In genomic region chr2:104207948-104208347, GRCm38 (mm10) we compare ENCODE assay signal across 8 mouse cellular contexts.
DNase-seq lines count a peak whose midpoint lies in the region; ATAC-seq and TF ChIP-seq lines count a peak whose summit lies in the region.

No protein-coding gene starts in this region.

- ATAC-seq in stomach, embryonic 14.5 days (ENCODE audit: insufficient number of reproducible peaks, insufficient read depth, low FRiP score, low read depth) = peak; percentile 37; the same call in 1 of the 2 replicates
- ATAC-seq in stomach, postnatal 0 days (ENCODE audit: low FRiP score, low TSS enrichment) = no peak
- ATAC-seq in embryonic facial prominence, embryonic 14.5 days (ENCODE audit: low read depth) = peak; percentile 70; the same call in 1 of the 2 replicates

- H3K9ac ChIP-seq in stomach, embryonic 14.5 days (replicated peaks; ENCODE audit: low read depth, low read length) = no peak overlapping the region
- no peak overlapping the region for H3K9ac ChIP-seq in stomach, postnatal 0 days (ENCODE audit: low read length)
- H3K9ac ChIP-seq in embryonic facial prominence, embryonic 14.5 days (ENCODE audit: low read depth, low read length) = no peak overlapping the region

- no peaks in the 10 kb centered on the region for H3K36me3 ChIP-seq in stomach, embryonic 14.5 days (ENCODE audit: control insufficient read depth, insufficient read depth, low read length)
- no peaks in the 10 kb centered on the region for H3K36me3 ChIP-seq in stomach, postnatal 0 days (ENCODE audit: control insufficient read depth, insufficient read depth, low read length)
- no peaks in the 10 kb centered on the region for H3K36me3 ChIP-seq in embryonic facial prominence, embryonic 14.5 days (ENCODE audit: control insufficient read depth, insufficient read depth, low read length)

- H3K9me3 ChIP-seq in stomach, embryonic 14.5 days (ENCODE audit: control insufficient read depth, low read depth, low read length) = no peaks in the 10 kb centered on the region
- H3K9me3 ChIP-seq in stomach, postnatal 0 days (ENCODE audit: control insufficient read depth, low read length) = no peaks in the 10 kb centered on the region
- H3K9me3 ChIP-seq in embryonic facial prominence, embryonic 14.5 days (ENCODE audit: control insufficient read depth, low read length) = no peaks in the 10 kb centered on the region

- no peak overlapping the region for H3K4me3 ChIP-seq in stomach, embryonic 14.5 days (ENCODE audit: low read depth, low read length)
- H3K4me3 ChIP-seq in stomach, postnatal 0 days (ENCODE audit: low read depth, low read length) = no peak overlapping the region
- H3K4me3 ChIP-seq in embryonic facial prominence, embryonic 14.5 days (ENCODE audit: low read depth, low read length) = no peak overlapping the region

- 22% methylated on average over 10 of the region's 10 CpGs for WGBS in stomach, embryonic 14.5 days
- 26% methylated on average over 10 of the region's 10 CpGs for WGBS in stomach, postnatal 0 days
- WGBS in embryonic facial prominence, embryonic 14.5 days = 33% methylated on average over 10 of the region's 10 CpGs

- H3K4me1 ChIP-seq in stomach, embryonic 14.5 days (ENCODE audit: control insufficient read depth, insufficient read depth, low read length) = no peaks in the 10 kb centered on the region
- H3K4me1 ChIP-seq in stomach, postnatal 0 days (replicated peaks; ENCODE audit: control insufficient read depth, insufficient read depth) = no peaks in the 10 kb centered on the region
- H3K4me1 ChIP-seq in embryonic facial prominence, embryonic 14.5 days (ENCODE audit: control insufficient read depth, insufficient read depth, low read length) = no peaks in the 10 kb centered on the region

- H3K27ac ChIP-seq in stomach, embryonic 14.5 days (ENCODE audit: low read length) = no peak overlapping the region
- H3K27ac ChIP-seq in stomach, postnatal 0 days (replicated peaks) = no peak overlapping the region
- no peak overlapping the region for H3K27ac ChIP-seq in embryonic facial prominence, embryonic 14.5 days (replicated peaks; ENCODE audit: low read depth, low read length)

- DNase-seq in stomach, postnatal 0 days (ENCODE audit: low spot score) = no peak
- DNase-seq in embryonic facial prominence, embryonic 14.5 days (ENCODE audit: low spot score) = peak; percentile 60
- DNase-seq in layer of hippocampus, postnatal 36 days = peak; percentile 53 to 62
- peak; percentile 68 for DNase-seq in retina, embryonic 14.5 days (ENCODE audit: low spot score)
- DNase-seq in spleen, adult 12 weeks (ENCODE audit: low spot score) = no peak
- DNase-seq in gastrocnemius, postnatal 4 days (ENCODE audit: low spot score in 2 of 2) = no peak
- no peak for DNase-seq in urinary bladder, postnatal 10 days (ENCODE audit: low spot score)

- H3K27me3 ChIP-seq in stomach, embryonic 14.5 days (ENCODE audit: control insufficient read depth, insufficient read depth, low read length) = no peaks in the 10 kb centered on the region
- H3K27me3 ChIP-seq in stomach, postnatal 0 days (ENCODE audit: control insufficient read depth, insufficient read depth, low read length) = no peaks in the 10 kb centered on the region
- H3K27me3 ChIP-seq in embryonic facial prominence, embryonic 14.5 days (replicated peaks; ENCODE audit: control insufficient read depth, insufficient read depth, low read length) = no peaks in the 10 kb centered on the region

- H3K4me2 ChIP-seq in stomach, embryonic 14.5 days (replicated peaks; ENCODE audit: low read depth, low read length) = no peak overlapping the region
- H3K4me2 ChIP-seq in stomach, postnatal 0 days (replicated peaks; ENCODE audit: low read depth) = no peak overlapping the region
- no peak overlapping the region for H3K4me2 ChIP-seq in embryonic facial prominence, embryonic 14.5 days (ENCODE audit: low read depth, low read length)

- TF ChIP-seq EP300 in stomach, postnatal 0 days (optimal IDR thresholded peaks at IDR 0.05) = no peak

- TF ChIP-seq CTCF in stomach, postnatal 0 days (IDR thresholded peaks at IDR 0.05; ENCODE audit: low read depth) = no peak

Comparison
In these comparisons a context has a peak if more than half of its experiments do, and no peak if none do; other contexts are left out.
1. DNase-seq: peak in embryonic facial prominence, embryonic 14.5 days (single experiment), layer of hippocampus, postnatal 36 days (2 of 2) and retina, embryonic 14.5 days (single experiment); none in stomach, postnatal 0 days (single experiment), spleen, adult 12 weeks (single experiment), gastrocnemius, postnatal 4 days (0 of 2) and urinary bladder, postnatal 10 days (single experiment).